Mouse (Mus musculus): ENCODE measurements around the gene Papln. TPM values are rescaled to one million over a fixed set of nuclear protein-coding genes. Genes with fewer than 3 reads are reported as not detected.

The Papln gene
- polyA plus RNA-seq, 1 experiment from 2014 or later = 3.5 TPM

DNA sequence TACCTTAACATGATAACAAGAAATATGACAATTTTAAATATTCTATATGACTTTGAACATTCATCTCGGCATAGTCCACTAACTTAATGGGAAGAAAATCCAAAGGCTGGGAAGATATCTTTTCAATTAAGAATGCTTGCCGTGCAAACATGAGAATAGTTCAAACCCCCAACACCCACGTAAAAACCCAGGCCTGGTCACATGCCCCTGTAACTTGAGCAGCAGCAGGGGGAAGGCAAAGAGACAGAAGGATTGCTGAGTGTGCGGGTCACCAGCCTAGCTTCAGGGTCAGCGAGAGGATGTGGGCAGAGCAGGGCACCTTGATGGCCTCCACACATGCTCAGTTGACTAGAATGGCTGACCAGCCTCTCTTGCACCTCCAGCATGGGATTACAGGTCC is 21.7 kb upstream of the Papln start:
- H3K9ac ChIP-seq = no peak overlapping the region
- peaks cover 5% of the 10 kb centered on the region; the same call in 1 of the 2 replicates for H3K4me1 ChIP-seq
- no peaks in the 10 kb centered on the region for H3K9me3 ChIP-seq
- no peaks in the 10 kb centered on the region for H3K36me3 ChIP-seq
- no peak overlapping the region for H3K4me2 ChIP-seq
- H3K4me3 ChIP-seq (replicated peaks) = no peak overlapping the region
- no peak overlapping the region for H3K27ac ChIP-seq
- no peaks in the 10 kb centered on the region for H3K27me3 ChIP-seq (replicated peaks)
- no peak for ATAC-seq (ENCODE audit: insufficient read depth, low FRiP score, low read depth)
- WGBS = 57% methylated on average over 5 of the region's 5 CpGs

DNA sequence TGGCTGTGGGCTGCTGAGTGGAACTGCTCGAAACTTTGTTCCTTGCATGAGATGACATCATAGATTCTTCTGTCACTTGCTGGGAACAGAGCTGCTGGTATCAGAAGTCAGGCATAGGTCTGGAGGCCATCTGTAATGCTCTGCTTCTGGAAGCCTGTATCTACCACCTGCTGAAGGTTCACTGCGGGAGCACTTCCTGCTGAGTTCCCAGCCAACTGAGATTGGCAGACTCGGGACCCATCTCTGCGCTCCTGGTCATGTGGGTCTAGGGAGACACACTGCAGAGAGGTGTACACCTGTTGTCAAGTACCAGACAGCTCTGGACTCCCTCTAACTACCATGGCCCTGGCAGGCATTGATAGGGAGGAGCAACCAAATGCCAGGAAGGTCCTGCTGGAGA is 20.6 kb upstream of the Papln start:
- Histone ChIP-seq H3K36me3 (no peaks in the 10 kb centered on the region), H3K4me1 (peaks cover 5% of the 10 kb centered on the region; the same call in 1 of the 2 replicates), H3K9me3 (no peaks in the 10 kb centered on the region), H3K4me3 (replicated peaks) (no peak overlapping the region), H3K27me3 (replicated peaks) (no peaks in the 10 kb centered on the region), H3K4me2 (no peak overlapping the region), H3K9ac (no peak overlapping the region), H3K27ac (no peak overlapping the region)
- ATAC-seq (ENCODE audit: insufficient read depth, low FRiP score, low read depth) = no peak
- 62% methylated on average over 4 of the region's 4 CpGs for WGBS

DNA sequence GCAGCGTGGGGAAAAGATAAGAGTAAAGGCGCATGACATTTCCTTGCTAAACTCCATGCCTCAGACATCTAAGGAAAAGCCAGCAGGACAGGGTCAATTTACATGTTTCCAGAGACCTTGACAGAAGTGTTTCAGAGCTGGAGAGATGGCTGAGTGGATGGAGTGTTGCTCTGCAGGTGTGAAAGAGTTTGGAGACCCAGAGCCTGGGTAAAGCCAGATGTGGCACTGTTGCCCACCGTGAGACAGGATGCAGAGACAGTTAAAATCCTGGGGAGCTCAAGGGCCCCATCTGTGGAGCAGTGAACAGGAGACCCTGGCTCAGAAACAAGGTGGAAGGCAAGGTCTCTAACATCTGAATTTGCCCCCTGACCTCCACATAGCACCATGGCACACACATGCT is 19.7 kb upstream of the Papln start:
- no peak for ATAC-seq (ENCODE audit: insufficient read depth, low FRiP score, low read depth)
- H3K27me3 ChIP-seq (replicated peaks) = no peaks in the 10 kb centered on the region
- no peaks in the 10 kb centered on the region for H3K36me3 ChIP-seq
- no peak overlapping the region for H3K4me3 ChIP-seq (replicated peaks)
- no peaks in the 10 kb centered on the region for H3K9me3 ChIP-seq
- no peak overlapping the region for H3K9ac ChIP-seq
- 71% methylated on average over 3 of the region's 3 CpGs for WGBS
- H3K27ac ChIP-seq = no peak overlapping the region
- H3K4me2 ChIP-seq = no peak overlapping the region
- peaks cover 5% of the 10 kb centered on the region; the same call in 1 of the 2 replicates for H3K4me1 ChIP-seq

DNA sequence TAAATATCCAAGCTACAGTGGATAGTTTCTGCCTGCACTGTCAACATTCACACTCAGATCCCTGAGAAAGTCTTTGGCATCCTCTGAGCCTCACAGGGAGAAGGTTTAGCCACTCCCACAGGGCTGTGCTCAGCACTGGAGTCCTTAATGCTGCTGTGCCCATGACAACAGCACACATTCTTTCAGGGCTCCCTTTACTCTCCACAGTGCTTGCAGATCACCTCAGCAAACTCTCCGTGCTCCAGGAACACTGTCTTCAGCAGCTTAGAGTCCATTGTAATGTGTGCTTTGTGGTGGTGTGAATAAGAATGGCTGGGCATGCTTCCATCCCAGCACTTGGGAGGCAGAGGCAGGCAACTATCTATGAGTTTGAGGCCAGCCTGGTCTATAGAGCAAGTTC is 14.2 kb upstream of the Papln start:
- peaks cover 5% of the 10 kb centered on the region; the same call in 1 of the 2 replicates for H3K4me1 ChIP-seq
- WGBS = 58% methylated on average over 1 of the region's 1 CpGs
- no peak overlapping the region for H3K4me3 ChIP-seq (replicated peaks)
- no peaks in the 10 kb centered on the region for H3K27me3 ChIP-seq (replicated peaks)
- H3K4me2 ChIP-seq = no peak overlapping the region
- H3K9me3 ChIP-seq = no peaks in the 10 kb centered on the region
- ATAC-seq (ENCODE audit: insufficient read depth, low FRiP score, low read depth) = no peak
- no peak overlapping the region for H3K27ac ChIP-seq
- no peaks in the 10 kb centered on the region for H3K36me3 ChIP-seq
- no peak overlapping the region for H3K9ac ChIP-seq

DNA sequence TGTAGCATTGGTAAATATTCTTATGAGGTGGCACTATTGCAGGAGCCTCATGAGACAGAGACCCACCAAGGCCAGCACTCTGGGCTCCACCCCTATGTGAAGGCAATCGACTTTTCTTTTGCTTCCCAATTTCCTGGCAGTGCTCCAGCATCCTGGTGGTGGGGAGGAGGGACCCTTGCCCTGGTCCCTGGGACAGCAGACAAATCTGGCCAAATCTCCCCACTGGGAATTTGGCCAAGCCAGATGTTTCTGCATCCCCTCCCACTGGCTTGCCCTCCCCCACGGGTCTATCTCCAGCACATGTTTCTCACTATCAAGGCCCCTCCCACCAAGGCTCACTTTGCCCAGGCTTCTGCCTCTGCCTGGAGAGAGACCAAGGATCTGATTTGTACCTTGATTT is 10.9 kb upstream of the Papln start:
- Histone ChIP-seq H3K27ac (no peak overlapping the region), H3K27me3 (replicated peaks) (no peaks in the 10 kb centered on the region), H3K4me3 (replicated peaks) (no peak overlapping the region), H3K36me3 (no peaks in the 10 kb centered on the region), H3K4me2 (no peak overlapping the region), H3K9ac (no peak overlapping the region), H3K4me1 (no peaks in the 10 kb centered on the region), H3K9me3 (no peaks in the 10 kb centered on the region)
- ATAC-seq (ENCODE audit: insufficient read depth, low FRiP score, low read depth) = peak; percentile 31; the same call in 1 of the 2 replicates
- WGBS = 13% methylated on average over 2 of the region's 2 CpGs

DNA sequence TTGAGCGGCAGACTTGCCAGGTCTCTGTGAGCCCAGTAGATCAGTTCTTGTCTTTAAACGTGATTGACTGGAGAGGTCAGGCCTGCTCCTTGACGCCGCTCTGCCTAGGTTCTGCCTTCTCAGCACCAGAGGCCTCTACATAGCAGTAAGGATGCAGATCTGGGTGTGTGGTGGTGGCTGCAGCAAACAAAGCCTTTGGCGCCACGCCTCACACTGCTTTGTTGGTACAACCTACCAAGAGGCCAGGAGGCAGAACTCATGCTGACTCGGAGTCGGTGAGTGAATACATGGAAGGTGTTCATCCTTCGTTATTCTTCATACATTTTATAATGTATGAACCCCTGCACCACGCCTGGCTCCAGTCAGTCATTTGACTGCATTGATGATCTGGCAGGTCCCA is 4.7 kb upstream of the Papln start:
- ATAC-seq (ENCODE audit: insufficient read depth, low FRiP score, low read depth) = no peak
- peaks cover 13% of the 10 kb centered on the region for H3K4me1 ChIP-seq
- H3K36me3 ChIP-seq = no peaks in the 10 kb centered on the region
- no peaks in the 10 kb centered on the region for H3K9me3 ChIP-seq
- H3K4me3 ChIP-seq (replicated peaks) = no peak overlapping the region
- H3K9ac ChIP-seq = no peak overlapping the region
- no peak overlapping the region for H3K27ac ChIP-seq
- no peak overlapping the region for H3K4me2 ChIP-seq
- 72% methylated on average over 10 of the region's 10 CpGs for WGBS
- no peaks in the 10 kb centered on the region for H3K27me3 ChIP-seq (replicated peaks)

DNA sequence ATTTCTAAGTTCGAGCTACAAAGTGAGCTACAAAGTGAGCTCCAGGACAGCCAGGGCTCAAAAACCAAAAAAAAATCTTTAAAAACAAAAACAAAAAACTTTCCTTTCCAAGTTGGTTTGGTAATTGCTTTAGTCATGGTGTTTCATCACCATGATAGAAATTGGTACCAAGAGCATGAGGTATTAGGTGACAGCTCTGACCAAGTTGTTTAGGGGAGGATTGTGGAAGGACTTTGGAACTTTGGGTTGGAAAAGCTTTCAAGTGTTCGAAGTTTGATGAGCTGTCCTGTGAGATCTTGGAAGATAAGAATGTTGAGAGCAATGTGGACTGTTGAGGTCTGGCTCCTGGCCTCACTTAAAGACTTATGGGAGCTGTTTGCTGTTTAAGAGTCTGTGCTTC is 3.2 kb upstream of the Papln start:
- no peak overlapping the region for H3K27ac ChIP-seq
- ATAC-seq (ENCODE audit: insufficient read depth, low FRiP score, low read depth) = no peak
- H3K4me3 ChIP-seq (replicated peaks) = no peak overlapping the region
- H3K27me3 ChIP-seq (replicated peaks) = no peaks in the 10 kb centered on the region
- H3K9ac ChIP-seq = no peak overlapping the region
- no peaks in the 10 kb centered on the region for H3K9me3 ChIP-seq
- 84% methylated on average over 2 of the region's 2 CpGs for WGBS
- H3K4me2 ChIP-seq = no peak overlapping the region
- H3K36me3 ChIP-seq = no peaks in the 10 kb centered on the region
- peaks cover 22% of the 10 kb centered on the region for H3K4me1 ChIP-seq

DNA sequence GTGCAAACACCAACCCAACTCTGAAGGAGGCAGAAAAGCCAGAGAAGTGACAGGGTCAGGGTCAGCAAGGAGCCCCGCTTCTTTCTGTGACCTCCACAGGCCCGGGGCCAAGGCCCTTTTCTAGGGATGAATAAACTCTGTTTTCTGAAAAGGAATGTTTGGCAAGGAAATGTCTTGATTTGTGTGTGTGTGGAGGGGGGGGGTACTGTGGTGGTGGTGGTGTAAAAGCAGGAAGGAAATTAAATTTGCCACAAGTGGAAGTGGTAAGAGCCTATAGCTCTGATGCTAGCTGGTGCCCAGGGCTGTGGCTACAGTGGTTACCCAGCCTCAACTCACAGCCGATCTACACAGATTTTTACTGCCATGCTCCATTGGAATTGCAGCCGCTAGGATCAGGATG is 728 bp upstream of the Papln start:
- ATAC-seq (ENCODE audit: insufficient read depth, low FRiP score, low read depth) = no peak
- H3K9ac ChIP-seq = no peak overlapping the region
- WGBS = 40% methylated on average over 4 of the region's 4 CpGs
- H3K4me3 ChIP-seq (replicated peaks) = no peak overlapping the region
- no peaks in the 10 kb centered on the region for H3K27me3 ChIP-seq (replicated peaks)
- no peak overlapping the region for H3K4me2 ChIP-seq
- H3K27ac ChIP-seq = peak overlapping the region; percentile 12; the same call in 1 of the 2 replicates
- no peaks in the 10 kb centered on the region for H3K36me3 ChIP-seq
- peaks cover 22% of the 10 kb centered on the region for H3K4me1 ChIP-seq
- no peaks in the 10 kb centered on the region for H3K9me3 ChIP-seq

DNA sequence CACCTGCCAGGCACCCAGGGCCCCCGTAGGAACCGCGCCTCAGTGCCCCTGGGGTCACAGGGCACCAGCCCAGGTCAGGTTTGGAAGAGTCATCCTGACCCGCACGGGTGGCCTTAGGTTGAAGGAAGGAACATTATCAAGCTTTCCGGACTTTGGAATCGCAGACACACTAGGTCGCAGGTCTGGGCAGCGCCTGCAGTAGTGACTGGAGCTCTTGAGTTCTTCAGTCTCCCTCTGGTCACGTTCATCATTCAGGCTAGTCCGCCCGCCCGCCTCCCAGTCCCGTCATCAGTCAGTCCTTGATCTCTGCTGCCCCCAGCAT is 571 bp downstream of the Papln start:
- H3K27ac ChIP-seq = peak overlapping the region; percentile 71
- no peaks in the 10 kb centered on the region for H3K27me3 ChIP-seq (replicated peaks)
- H3K36me3 ChIP-seq = no peaks in the 10 kb centered on the region
- peak; percentile 38; the same call in 1 of the 2 replicates for ATAC-seq (ENCODE audit: insufficient read depth, low FRiP score, low read depth)
- 5% methylated on average over 14 of the region's 14 CpGs for WGBS
- peak overlapping the region; percentile 84 for H3K4me2 ChIP-seq
- H3K9me3 ChIP-seq = no peaks in the 10 kb centered on the region
- H3K9ac ChIP-seq = no peak overlapping the region
- peak overlapping the region; percentile 40 for H3K4me3 ChIP-seq (replicated peaks)
- peaks cover 29% of the 10 kb centered on the region for H3K4me1 ChIP-seq

DNA sequence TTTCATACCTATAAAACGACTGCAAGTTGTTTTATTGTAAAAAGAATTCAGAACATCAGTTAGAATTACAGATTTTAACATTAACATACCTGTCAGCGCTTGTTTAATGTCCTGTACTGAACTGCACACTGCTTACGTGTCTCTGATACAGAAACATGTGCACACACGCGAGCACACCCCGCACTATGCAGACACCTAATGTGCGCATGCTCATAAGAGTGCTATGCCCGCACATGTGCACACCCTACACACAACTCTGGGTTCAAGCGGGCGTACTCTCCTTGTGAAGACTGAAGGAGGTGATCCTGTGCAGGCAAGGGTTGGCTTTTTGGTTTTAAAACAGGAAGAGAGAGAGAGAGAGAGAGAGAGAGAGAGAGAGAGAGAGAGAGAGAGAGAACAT is 1.1 kb downstream of the Papln start:
- no peaks in the 10 kb centered on the region for H3K36me3 ChIP-seq
- ATAC-seq (ENCODE audit: insufficient read depth, low FRiP score, low read depth) = no peak
- 62% methylated on average over 10 of the region's 10 CpGs for WGBS
- H3K4me1 ChIP-seq = peaks cover 34% of the 10 kb centered on the region
- no peak overlapping the region for H3K9ac ChIP-seq
- H3K4me2 ChIP-seq = peak overlapping the region; percentile 84
- no peaks in the 10 kb centered on the region for H3K9me3 ChIP-seq
- H3K27ac ChIP-seq = peak overlapping the region; percentile 71; the same call in 1 of the 2 replicates
- H3K4me3 ChIP-seq (replicated peaks) = peak overlapping the region; percentile 40; the same call in 1 of the 2 replicates
- H3K27me3 ChIP-seq (replicated peaks) = no peaks in the 10 kb centered on the region

DNA sequence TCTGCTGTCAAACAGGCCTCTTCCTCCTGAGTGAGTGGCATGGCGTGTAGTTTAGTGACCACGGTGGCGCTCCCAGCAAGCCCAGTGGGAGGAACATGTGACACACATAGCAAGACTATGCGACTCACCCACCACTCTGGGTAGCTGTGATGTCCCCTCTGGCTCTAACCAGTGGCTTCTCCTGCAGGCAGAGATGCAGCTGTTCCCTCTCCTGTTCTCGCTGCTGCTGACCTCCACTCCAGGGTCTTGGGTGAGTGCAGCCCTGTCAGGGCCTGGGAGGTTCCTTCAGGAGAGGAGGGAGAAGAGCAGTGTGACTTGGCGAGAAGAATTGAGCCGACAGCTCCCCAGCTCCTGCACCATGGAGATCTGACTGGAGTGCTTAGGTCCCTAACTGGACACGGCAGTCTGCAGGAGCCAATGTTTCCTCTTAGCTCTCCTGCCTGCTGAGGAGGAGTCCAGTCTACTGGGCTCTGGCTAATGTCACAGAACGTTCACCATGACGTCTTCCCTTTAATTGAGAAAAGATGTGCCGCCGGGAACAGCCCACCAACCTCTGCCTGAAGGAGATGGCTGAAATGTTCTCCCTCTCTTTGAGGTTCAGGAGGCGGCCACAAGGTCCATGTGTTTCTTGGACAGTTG is 2.6 kb downstream of the Papln start:
- 69% methylated on average over 13 of the region's 13 CpGs for WGBS
- H3K9ac ChIP-seq = no peak overlapping the region
- no peak overlapping the region for H3K4me3 ChIP-seq (replicated peaks)
- H3K4me1 ChIP-seq = peaks cover 48% of the 10 kb centered on the region
- ATAC-seq (ENCODE audit: insufficient read depth, low FRiP score, low read depth) = no peak
- no peak overlapping the region for H3K27ac ChIP-seq
- no peaks in the 10 kb centered on the region for H3K27me3 ChIP-seq (replicated peaks)
- no peaks in the 10 kb centered on the region for H3K9me3 ChIP-seq
- H3K4me2 ChIP-seq = no peak overlapping the region
- H3K36me3 ChIP-seq = no peaks in the 10 kb centered on the region

DNA sequence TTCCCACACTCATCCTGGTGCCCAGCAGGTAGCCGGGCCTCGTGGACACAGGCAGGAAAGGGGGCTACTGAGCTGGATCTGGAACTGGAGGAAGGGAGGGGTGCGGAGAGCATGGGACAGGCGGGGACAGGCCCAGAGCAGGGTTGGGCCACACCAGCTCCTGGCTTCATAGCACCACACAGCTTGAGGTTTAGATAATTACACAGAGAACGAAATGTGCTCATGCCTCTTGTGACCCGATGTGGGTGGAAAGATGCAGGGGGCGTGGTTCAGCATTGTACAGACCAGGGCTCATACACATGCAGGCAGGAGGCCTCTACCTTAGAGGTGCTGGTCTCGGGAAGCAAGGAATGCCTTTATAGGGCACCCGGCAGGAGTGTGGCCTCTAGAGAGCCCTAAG is 4.4 kb downstream of the Papln start:
- 67% methylated on average over 9 of the region's 9 CpGs for WGBS
- 0 out of 2 replicates have a peak, but pooled peaks have one; percentile 12 for ATAC-seq (ENCODE audit: insufficient read depth, low FRiP score, low read depth)
- no peaks in the 10 kb centered on the region for H3K27me3 ChIP-seq (replicated peaks)
- H3K9me3 ChIP-seq = no peaks in the 10 kb centered on the region
- H3K27ac ChIP-seq = no peak overlapping the region
- no peaks in the 10 kb centered on the region for H3K36me3 ChIP-seq
- no peak overlapping the region for H3K4me2 ChIP-seq
- H3K9ac ChIP-seq = no peak overlapping the region
- H3K4me3 ChIP-seq (replicated peaks) = no peak overlapping the region
- peaks cover 44% of the 10 kb centered on the region for H3K4me1 ChIP-seq

Data from stomach, embryonic 15.5 days (tissue).